Mouse (Mus musculus) liver, embryonic 16.5 days (tissue): ENCODE data around the gene Endou. TPM values are rescaled to one million over a fixed set of nuclear protein-coding genes. Genes with fewer than 3 reads are reported as not detected.

Source experiments
- ATAC-seq: fragments of 200-750 bp; cut with Nextera tagmentation; 2 replicates; pipeline ENCODE4 v1.8.0; 2017; ENCODE audit warnings: low read depth, mild to moderate bottlenecking, moderate number of reproducible peaks, moderate library complexity
- H3K27ac ChIP-seq: fragments of 300-500 bp; sonication (generic); 2 replicates; pipeline ENCODE4 v1.5.1; 2014; ENCODE audit warnings: mild to moderate bottlenecking, low read length
- H3K27me3 ChIP-seq: fragments of 300-500 bp; sonication (generic); 2 replicates; pipeline ENCODE4 v1.6.1; 2014; ENCODE audit warnings: low read depth, low read length, mixed read lengths; ENCODE audit not compliant: control insufficient read depth, insufficient read depth
- H3K36me3 ChIP-seq: fragments of 300-500 bp; sonication (generic); 2 replicates; pipeline ENCODE4 v1.6.1; 2014; ENCODE audit warnings: mild to moderate bottlenecking; ENCODE audit not compliant: control insufficient read depth, insufficient read depth
- H3K4me1 ChIP-seq: fragments of 300-500 bp; sonication (generic); 2 replicates; pipeline ENCODE4 v1.6.1; 2014; ENCODE audit warnings: low read depth, low read length, mixed read lengths; ENCODE audit not compliant: control insufficient read depth
- H3K4me2 ChIP-seq: fragments of 300-500 bp; sonication (generic); 2 replicates; pipeline ENCODE4 v1.6.1; 2014; ENCODE audit warnings: low read depth, low read length, mixed read lengths
- H3K4me3 ChIP-seq: fragments of 300-500 bp; sonication (generic); 2 replicates; pipeline ENCODE4 v1.5.1; 2014; ENCODE audit warnings: low read depth, mild to moderate bottlenecking, low read length
- H3K9ac ChIP-seq: fragments of 300-500 bp; sonication (generic); 2 replicates; pipeline ENCODE4 v1.6.1; 2014; ENCODE audit warnings: low read depth, low read length
- H3K9me3 ChIP-seq: fragments of 300-500 bp; sonication (generic); replicated peaks from 2 replicates; pipeline ENCODE4 v1.6.1; 2016; ENCODE audit warnings: low read length; ENCODE audit not compliant: control insufficient read depth
- WGBS: fragments of 180-500 bp; shearing (Covaris S2); extraction: QIAGEN DNeasy Blood & Tissue Kit; methylation state at CpG from one replicate; pipeline ENCODE4 v1.1.7; 2014; ENCODE audit not compliant: insufficient replicate concordance; 5-methylcytosine and 5-hydroxymethylcytosine counted together
- polyA plus RNA-seq: library from polyadenylated mRNA; unstranded; fragments of >200 nt; fragmentation: Nextera tagmentation; extraction: Ambion mirVana; gene quantifications from 2 replicates; pipeline ENCODE4 v1.2.1, GENCODE M21; 2015

Gene Endou
- polyA plus RNA-seq, 1 experiment from 2014 or later, result 0.21 TPM

DNA sequence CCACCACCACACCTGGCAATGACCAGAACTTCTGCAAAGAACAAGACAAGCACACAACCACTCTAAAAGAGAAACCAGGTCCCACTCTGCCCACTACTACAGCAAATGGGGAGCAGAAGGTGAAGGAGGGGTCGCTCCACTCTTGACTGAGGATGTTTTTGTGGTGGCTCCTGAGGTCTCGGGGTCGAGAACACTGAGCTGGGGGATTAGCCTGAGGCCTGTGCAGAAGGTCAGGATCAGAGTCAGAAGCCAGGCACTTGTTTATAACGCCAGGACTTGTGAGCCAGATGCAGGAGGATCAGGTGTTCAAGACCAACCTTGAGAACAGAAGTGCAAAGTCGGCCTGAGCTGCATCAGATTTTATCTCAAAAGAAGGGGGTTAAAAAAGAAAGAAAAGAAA is 3.6 kb downstream of the Endou start:
- ATAC-seq, result no peak
- no peak overlapping the region for H3K27ac ChIP-seq
- H3K4me1 ChIP-seq, result no peaks in the 10 kb centered on the region
- no peak overlapping the region for H3K4me2 ChIP-seq
- no peak overlapping the region for H3K9ac ChIP-seq
- H3K36me3 ChIP-seq, result no peaks in the 10 kb centered on the region
- no peaks in the 10 kb centered on the region for H3K9me3 ChIP-seq
- 50% methylated on average over 5 of the region's 5 CpGs for WGBS
- no peak overlapping the region for H3K4me3 ChIP-seq
- no peaks in the 10 kb centered on the region for H3K27me3 ChIP-seq

DNA sequence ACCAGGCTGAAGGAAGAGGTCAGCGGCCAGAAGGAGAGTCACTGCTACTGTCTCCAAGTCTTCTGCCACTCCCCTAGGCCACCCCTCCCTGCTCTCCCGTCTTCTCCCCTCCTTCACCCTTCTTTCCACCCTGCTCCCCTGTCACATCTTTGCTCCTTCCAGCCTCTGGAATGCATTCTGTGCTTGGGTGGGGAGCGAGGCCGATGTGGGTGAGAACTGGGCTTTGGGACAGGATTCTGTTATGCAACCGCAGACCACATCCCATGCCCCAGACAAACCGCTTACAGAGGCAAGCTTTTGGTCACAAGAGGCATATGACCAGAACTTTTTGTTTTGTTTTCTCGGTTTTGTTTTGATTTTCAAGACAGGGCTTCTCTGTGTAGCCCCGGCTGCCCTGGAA is 4.1 kb downstream of the Endou start:
- Histone ChIP-seq H3K4me3 (no peak overlapping the region), H3K27ac (no peak overlapping the region), H3K4me1 (no peaks in the 10 kb centered on the region), H3K9me3 (no peaks in the 10 kb centered on the region), H3K27me3 (no peaks in the 10 kb centered on the region), H3K9ac (no peak overlapping the region), H3K4me2 (no peak overlapping the region), H3K36me3 (no peaks in the 10 kb centered on the region)
- no peak for ATAC-seq
- WGBS, result 42% methylated on average over 8 of the region's 8 CpGs

DNA sequence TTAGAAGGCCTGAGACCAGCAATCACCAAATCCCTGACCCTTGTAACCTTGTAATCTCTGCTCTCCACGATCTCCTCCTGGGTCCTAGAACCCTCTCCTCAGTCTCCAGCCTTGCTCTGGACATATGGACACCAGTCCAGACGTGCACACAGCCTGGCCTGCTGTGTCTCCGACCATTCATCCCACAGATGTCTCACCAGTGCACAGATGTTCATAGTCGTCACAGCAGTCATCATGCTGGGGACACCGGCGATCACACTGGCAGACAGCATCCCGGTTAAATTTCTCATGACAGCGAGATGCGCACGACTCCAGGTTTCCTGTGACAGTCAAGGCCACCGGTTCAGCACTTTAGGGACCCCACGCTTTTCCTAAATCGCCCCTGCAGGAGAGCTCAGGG is 4.8 kb downstream of the Endou start:
- Histone ChIP-seq H3K36me3 (no peaks in the 10 kb centered on the region), H3K9me3 (no peaks in the 10 kb centered on the region), H3K27me3 (no peaks in the 10 kb centered on the region), H3K4me1 (no peaks in the 10 kb centered on the region), H3K9ac (no peak overlapping the region), H3K4me2 (no peak overlapping the region), H3K27ac (no peak overlapping the region), H3K4me3 (no peak overlapping the region)
- 71% methylated on average over 13 of the region's 13 CpGs for WGBS
- ATAC-seq, result no peak

DNA sequence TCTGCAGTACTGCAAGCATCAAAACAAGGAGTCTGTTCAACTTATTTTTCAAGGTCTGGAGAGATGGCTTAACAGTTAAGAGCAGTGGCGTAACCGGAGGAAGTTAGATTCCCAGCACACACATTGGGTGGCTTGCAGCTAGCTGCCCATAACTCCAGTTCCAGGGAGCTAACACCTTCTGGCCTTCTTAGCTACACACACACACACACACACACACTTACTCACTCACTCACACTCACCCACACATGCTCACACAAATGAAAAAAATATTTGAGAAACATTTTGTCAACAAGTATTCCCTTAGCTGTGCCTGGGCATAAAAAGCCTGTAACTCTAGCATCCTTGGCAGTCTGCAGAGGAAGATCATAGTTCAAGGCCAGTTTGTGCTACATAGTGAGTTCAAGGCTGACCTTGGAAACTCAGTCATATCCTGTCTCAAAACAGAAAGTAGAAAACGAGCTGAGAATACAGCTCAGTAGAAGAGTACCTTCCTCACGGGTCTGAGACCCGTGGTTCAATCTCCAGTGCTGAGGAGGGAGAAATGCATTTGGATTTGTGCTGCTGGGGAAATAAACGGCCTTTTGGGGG is 5.8 kb downstream of the Endou start:
- Histone ChIP-seq H3K4me3 (no peak overlapping the region), H3K36me3 (no peaks in the 10 kb centered on the region), H3K27ac (no peak overlapping the region), H3K9ac (no peak overlapping the region), H3K4me2 (no peak overlapping the region), H3K9me3 (no peaks in the 10 kb centered on the region), H3K4me1 (no peaks in the 10 kb centered on the region), H3K27me3 (no peaks in the 10 kb centered on the region)
- WGBS, result 44% methylated on average over 6 of the region's 6 CpGs
- no peak for ATAC-seq

DNA sequence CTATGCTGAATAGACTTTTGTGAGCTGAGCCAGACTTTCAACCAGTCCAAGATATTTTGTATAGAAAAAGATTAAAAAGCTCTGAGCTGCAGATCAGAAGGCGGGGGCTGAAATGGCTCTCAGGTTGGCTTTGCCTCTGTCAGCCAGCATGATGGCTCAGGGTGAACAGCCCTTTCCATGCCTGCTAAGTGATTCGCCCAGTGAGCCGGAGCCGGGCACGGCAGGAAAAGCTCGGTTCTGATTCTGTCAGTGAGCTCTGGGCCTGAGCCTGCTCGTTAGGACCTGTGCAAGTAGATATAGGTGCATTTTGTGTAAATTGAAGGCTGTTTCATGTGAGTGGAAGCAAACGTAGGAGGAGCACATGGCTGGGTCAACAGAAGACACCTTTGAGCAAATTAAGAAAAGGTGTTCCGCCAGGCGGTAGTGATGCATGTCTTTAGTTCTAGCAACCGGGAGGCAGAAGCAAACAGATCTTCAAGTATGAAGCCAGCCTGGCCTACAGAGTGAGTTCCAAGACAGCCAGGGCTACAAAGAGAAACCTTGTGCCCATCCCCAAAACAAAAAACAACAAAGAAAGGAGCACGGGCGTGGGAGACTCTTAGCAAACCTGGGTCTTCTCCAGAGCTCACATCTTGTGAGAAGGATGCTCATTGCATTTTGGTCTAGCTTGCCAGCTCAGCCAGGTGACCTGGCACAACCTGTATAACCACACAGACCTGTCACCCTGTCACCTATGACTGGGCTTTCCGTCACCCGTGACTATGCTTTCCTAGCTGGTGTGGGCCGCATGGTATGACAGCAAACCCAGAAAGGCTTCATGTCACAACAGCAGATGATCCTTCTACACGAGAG is 6.6 kb downstream of the Endou start:
- H3K9ac ChIP-seq, result no peak overlapping the region
- H3K27me3 ChIP-seq, result no peaks in the 10 kb centered on the region; the same call in 1 of the 2 replicates
- no peak for ATAC-seq
- H3K4me2 ChIP-seq, result no peak overlapping the region
- no peak overlapping the region for H3K27ac ChIP-seq
- WGBS, result 71% methylated on average over 17 of the region's 17 CpGs
- no peaks in the 10 kb centered on the region for H3K36me3 ChIP-seq
- H3K4me3 ChIP-seq, result no peak overlapping the region
- H3K4me1 ChIP-seq, result no peaks in the 10 kb centered on the region
- H3K9me3 ChIP-seq, result no peaks in the 10 kb centered on the region

DNA sequence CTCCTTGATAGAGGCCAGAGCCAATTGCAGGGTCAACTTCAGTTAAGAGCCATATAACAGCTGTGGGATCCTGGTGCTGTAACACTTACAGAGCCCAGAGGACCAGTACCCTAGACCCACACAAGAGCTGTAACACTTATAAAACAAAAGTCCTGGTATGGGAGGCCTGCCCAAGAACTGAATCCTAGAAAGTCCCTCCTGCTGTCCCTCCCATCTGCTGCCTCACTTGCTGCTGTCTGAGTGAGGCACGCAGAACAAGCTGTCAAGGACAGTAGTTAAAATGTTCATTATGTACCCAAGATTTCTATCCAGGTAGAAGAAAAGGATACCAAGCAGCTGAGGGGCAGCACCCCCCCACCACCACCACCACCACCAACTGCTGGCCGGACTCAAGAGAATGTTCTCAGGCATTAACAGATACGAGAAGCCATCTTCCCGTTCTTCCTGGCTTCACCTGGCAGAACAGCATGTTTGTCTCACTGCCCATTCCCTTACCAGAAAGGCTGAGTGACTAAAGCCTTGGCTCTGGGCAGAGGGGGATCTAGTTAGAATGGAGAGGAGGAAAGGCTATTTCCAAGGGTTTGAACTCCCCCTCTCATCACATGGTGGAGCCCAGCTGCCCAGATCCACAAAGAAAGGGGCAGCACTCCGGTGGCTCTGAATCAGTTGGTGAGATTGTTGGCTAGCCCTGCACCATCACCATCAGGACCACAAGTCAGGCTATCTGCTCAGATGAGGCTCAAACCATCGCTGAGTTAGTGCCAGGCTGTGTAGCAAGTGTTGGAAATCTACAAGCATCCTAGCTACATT is 7.4 kb downstream of the Endou start:
- WGBS, result 72% methylated on average over 6 of the region's 6 CpGs
- Histone ChIP-seq H3K27me3 (no peaks in the 10 kb centered on the region; the same call in 1 of the 2 replicates), H3K4me3 (no peak overlapping the region), H3K4me2 (no peak overlapping the region), H3K9me3 (no peaks in the 10 kb centered on the region), H3K36me3 (no peaks in the 10 kb centered on the region), H3K4me1 (no peaks in the 10 kb centered on the region), H3K27ac (no peak overlapping the region), H3K9ac (no peak overlapping the region)
- no peak for ATAC-seq

DNA sequence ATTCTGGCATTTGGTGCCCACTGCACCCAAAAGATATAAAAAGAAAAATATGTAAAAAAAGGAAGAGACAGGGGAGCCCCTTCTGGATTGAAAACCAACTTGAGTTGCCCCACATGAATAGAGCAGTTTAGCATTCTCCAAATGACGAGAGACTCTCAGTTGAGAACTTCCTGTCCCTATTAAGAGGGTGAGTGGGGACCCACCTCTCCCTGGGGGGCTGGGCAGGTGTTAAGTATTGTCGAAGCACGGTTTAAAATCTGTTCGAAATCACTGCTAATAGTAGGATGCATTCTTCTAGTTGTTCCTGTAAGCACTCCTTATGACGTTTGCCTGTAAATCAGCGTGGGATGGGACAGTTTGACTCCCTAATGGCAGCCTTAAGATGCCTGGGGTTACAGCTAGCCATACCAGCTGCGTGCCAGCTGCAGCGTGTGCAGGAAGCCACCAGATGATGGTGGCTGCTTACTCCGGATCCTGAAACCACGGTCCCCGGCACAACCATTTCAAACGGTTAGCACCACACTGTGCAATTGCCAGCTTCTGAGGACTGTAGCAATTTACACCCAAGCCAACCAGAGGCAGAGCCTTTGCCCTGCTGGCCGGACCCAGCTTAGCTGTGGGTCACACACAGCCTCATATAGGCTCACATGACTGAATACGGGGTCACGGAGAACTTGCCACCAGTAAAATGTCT is 10.0 kb downstream of the Endou start:
- H3K9me3 ChIP-seq, result no peaks in the 10 kb centered on the region
- H3K27ac ChIP-seq, result no peak overlapping the region
- H3K4me1 ChIP-seq, result no peaks in the 10 kb centered on the region
- no peak overlapping the region for H3K4me3 ChIP-seq
- no peak overlapping the region for H3K9ac ChIP-seq
- WGBS, result 48% methylated on average over 15 of the region's 15 CpGs
- H3K36me3 ChIP-seq, result no peaks in the 10 kb centered on the region
- ATAC-seq, result no peak
- H3K4me2 ChIP-seq, result no peak overlapping the region
- no peaks in the 10 kb centered on the region; the same call in 1 of the 2 replicates for H3K27me3 ChIP-seq

DNA sequence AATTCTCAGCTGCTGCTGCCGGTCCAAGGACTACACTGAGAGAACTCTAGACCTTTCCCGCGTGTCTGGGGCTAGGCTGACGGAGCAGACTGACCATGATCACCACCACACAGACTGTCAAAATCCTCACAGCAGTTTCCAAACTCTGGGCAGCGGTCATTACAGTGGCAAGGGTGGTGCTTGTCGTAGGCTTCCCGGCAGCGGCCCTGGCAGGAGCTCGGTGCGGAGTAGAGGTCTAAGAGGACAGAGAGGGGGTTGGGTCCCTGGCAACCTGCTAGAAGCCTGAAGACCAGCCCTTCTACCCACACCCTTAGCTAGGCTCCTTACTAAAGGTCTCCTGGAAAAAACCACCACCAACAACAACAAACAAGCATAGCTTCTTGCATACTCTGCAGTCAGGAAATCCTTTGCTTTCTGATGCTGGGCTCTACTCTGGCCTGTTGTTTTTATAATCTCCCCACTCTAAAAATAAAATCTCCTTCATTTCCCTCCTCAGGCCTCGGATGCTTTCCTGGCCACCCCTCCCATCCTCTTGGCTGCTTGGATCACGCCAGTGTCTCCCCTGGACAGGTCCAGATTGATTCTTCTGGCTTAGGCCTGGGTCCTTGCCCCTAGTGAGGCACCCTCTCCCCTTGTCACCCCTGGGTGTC is 11.0 kb downstream of the Endou start:
- Histone ChIP-seq H3K4me3 (no peak overlapping the region), H3K4me1 (no peaks in the 10 kb centered on the region)

More for the DNA sequence above, 11.0 kb downstream of the Endou start:
- ATAC-seq, result peak; percentile 30; the same call in 1 of the 2 replicates
- H3K9ac ChIP-seq, result no peak overlapping the region
- WGBS, result 70% methylated on average over 12 of the region's 12 CpGs
- no peak overlapping the region for H3K4me2 ChIP-seq
- H3K36me3 ChIP-seq, result no peaks in the 10 kb centered on the region
- H3K27me3 ChIP-seq, result no peaks in the 10 kb centered on the region; the same call in 1 of the 2 replicates
- peak overlapping the region; percentile 27; the same call in 1 of the 2 replicates for H3K27ac ChIP-seq
- no peaks in the 10 kb centered on the region for H3K9me3 ChIP-seq
